Mouse (Mus musculus) embryonic fibroblast, embryonic 13.5 days (primary cell): ENCODE measurements around the gene Pogk.

Experiments used
- CTCF ChIP-seq: IDR thresholded peaks from 2 replicates; pipeline ENCODE4 v1.5.1; 2011; ENCODE audit warnings: mild to moderate bottlenecking, control low read depth, low read length, moderate library complexity, borderline replicate concordance; ENCODE audit not compliant: insufficient read depth
- POLR2A ChIP-seq: IDR thresholded peaks from 2 replicates; pipeline ENCODE4 v1.6.1; 2011; ENCODE audit warnings: low read depth, mild to moderate bottlenecking, control low read depth, low read length, moderate library complexity

GRCm38 (mm10) chr1:166385431-166385830 lies 24.2 kb downstream of the Pogk start:
- TF ChIP-seq POLR2A (no peak), CTCF (no peak)
